ENCODE assay signal across 8 mouse cellular contexts in the genomic region with DNA sequence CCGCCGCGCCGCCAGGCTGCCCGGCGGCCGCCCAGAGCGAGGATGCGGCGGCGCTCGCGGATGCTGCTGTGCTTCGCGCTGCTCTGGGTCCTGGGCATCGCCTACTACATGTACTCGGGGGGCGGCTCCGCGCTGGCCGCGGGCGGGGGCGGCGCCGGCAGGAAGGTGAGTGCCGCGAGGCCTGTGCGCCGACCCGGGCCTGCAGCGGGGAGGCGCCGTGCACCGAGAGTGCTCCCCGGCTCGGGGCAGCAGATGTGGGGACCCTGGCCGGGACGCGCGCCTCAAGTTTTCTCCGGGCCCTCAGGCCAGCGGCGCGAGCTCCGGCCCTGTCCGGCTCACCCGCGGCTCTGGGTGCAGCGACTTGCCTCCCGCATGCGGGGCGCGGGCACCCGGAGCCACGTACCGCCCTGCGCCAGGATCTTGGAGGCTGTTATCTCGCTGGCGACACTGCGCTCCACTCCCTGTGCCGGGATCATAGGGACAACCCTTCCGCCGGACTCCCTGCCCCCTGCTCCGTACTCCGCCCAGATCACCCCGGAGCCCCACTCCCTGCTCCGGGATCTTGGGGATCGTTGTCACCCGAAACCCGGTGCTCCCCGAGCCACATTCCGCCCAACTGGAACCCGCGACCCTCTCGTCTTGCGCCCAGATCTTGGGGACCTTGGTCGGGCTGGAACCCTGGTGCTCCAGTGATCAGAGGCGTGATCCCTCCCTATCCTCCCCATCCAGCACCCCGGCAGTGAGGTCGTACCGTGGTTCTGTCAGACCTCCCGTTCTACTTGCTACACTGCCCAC. TPM values are rescaled to one million over a fixed set of nuclear protein-coding genes. Genes with fewer than 3 reads are reported as not detected.
A peak's percentile ranks its signal among the peaks of the same experiment; 100 is the strongest.
DNase-seq lines count a peak whose midpoint lies in the region; ATAC-seq lines count a peak whose summit lies in the region.

No protein-coding gene starts in this region.

- DNase-seq in kidney, adult 11 months = peak; percentile 28
- no peak for DNase-seq in kidney, postnatal 14 days
- peak; percentile 76 for DNase-seq in T-cell, adult 2 months (ENCODE audit: low spot score)
- DNase-seq in embryo, embryonic 11.5 days (ENCODE audit: low read depth, low spot score) = peak; percentile 39
- peak; percentile 38 to 65 for DNase-seq in gastrocnemius, postnatal 4 days (ENCODE audit: low spot score in 2 of 2)
- DNase-seq in lung, postnatal 4 days = peak; percentile 70 to 85
- DNase-seq in spleen, postnatal 10 days (ENCODE audit: low spot score in 2 of 2) = peak; percentile 54 to 70

- peak; percentile 83 for ATAC-seq in kidney, embryonic 16.5 days (ENCODE audit: low FRiP score, low TSS enrichment)

- peak overlapping the region; percentile 88 for H3K4me3 ChIP-seq in kidney, embryonic 16.5 days (ENCODE audit: low read length)

- no peaks in the 10 kb centered on the region for H3K36me3 ChIP-seq in kidney, embryonic 16.5 days (ENCODE audit: insufficient read depth, low read length)

- peak overlapping the region; percentile 91 for H3K9ac ChIP-seq in kidney, embryonic 16.5 days (replicated peaks; ENCODE audit: low read length)

- H3K27ac ChIP-seq in kidney, embryonic 16.5 days (ENCODE audit: low read length) = peak overlapping the region; percentile 79

- H3K9me3 ChIP-seq in kidney, embryonic 16.5 days (ENCODE audit: low read length) = no peaks in the 10 kb centered on the region

- no peaks in the 10 kb centered on the region for H3K27me3 ChIP-seq in kidney, embryonic 16.5 days (ENCODE audit: insufficient read depth, low read length)

- H3K4me1 ChIP-seq in kidney, embryonic 16.5 days (ENCODE audit: insufficient read depth, low read length) = peaks cover 9% of the 10 kb centered on the region

- WGBS in kidney, embryonic 16.5 days = under 1% methylated on average over 73 of the region's 83 CpGs

- peak overlapping the region; percentile 98 for H3K4me2 ChIP-seq in kidney, embryonic 16.5 days (replicated peaks; ENCODE audit: low read depth, low read length)

RNA-seq across cellular contexts. Expression of gene Galnt2, which starts 0.5 kb away (rescaled TPM):
- total RNA-seq in gastrocnemius, postnatal 4 days (2021) = 10 to 100 TPM; 47.4 to 54.6 TPM
- 47.0 and 47.1 TPM in 2 replicates for polyA plus RNA-seq in kidney, embryonic 16.5 days (2015; fragmentation: Nextera tagmentation; extraction: Ambion mirVana)
